Mouse (Mus musculus) heart, postnatal 0 days (tissue): Measurements from ENCODE around the gene Trappc12. TPM values are rescaled to one million over a fixed set of nuclear protein-coding genes. Genes with fewer than 3 reads are reported as not detected.
A peak's percentile ranks its signal among the peaks of the same experiment; 100 is the strongest.

Experiments used
- ATAC-seq: fragments of 200-750 bp; cut with Nextera tagmentation; 2 replicates; pipeline ENCODE4 v1.8.0; 2017; ENCODE audit warnings: low read depth, moderate number of reproducible peaks, moderate library complexity; ENCODE audit not compliant: insufficient read depth
- DNase-seq: peaks from one replicate; pipeline ENCODE4 v3.0.0-alpha.2; 2016; ENCODE audit warnings: low spot score
- H3K27ac ChIP-seq: fragments of 300-500 bp; sonication (generic); 2 replicates; pipeline ENCODE4 v1.5.1; 2014; ENCODE audit warnings: low read depth, mild to moderate bottlenecking
- H3K27me3 ChIP-seq: fragments of 300-500 bp; sonication (generic); 2 replicates; pipeline ENCODE4 v1.6.1; 2014; ENCODE audit warnings: low read length, mixed read lengths; ENCODE audit not compliant: control insufficient read depth, insufficient read depth
- H3K36me3 ChIP-seq: fragments of 300-500 bp; sonication (generic); replicated peaks from 2 replicates; pipeline ENCODE4 v1.6.1; 2014; ENCODE audit warnings: low read length, mixed read lengths; ENCODE audit not compliant: control insufficient read depth, insufficient read depth
- H3K4me1 ChIP-seq: fragments of 300-500 bp; sonication (generic); 2 replicates; pipeline ENCODE4 v1.6.1; 2014; ENCODE audit warnings: antibody characterized with exemption; ENCODE audit not compliant: control insufficient read depth, insufficient read depth
- H3K4me2 ChIP-seq: fragments of 300-500 bp; sonication (generic); 2 replicates; pipeline ENCODE4 v1.6.1; 2014; ENCODE audit warnings: low read depth, mild to moderate bottlenecking, low read length, moderate library complexity
- H3K4me3 ChIP-seq: fragments of 300-500 bp; sonication (generic); 2 replicates; pipeline ENCODE4 v1.5.1; 2014; ENCODE audit warnings: low read depth, low read length
- H3K9ac ChIP-seq: fragments of 300-500 bp; sonication (generic); replicated peaks from 2 replicates; pipeline ENCODE4 v1.6.1; 2014; ENCODE audit warnings: low read depth, low read length, mixed read lengths
- H3K9me3 ChIP-seq: fragments of 300-500 bp; sonication (generic); replicated peaks from 2 replicates; pipeline ENCODE4 v1.6.1; 2016; ENCODE audit warnings: low read length; ENCODE audit not compliant: control insufficient read depth
- CTCF ChIP-seq: IDR thresholded peaks from 2 replicates; pipeline ENCODE4 v1.5.1; 2016; ENCODE audit warnings: antibody characterized with exemption, control low read depth, low read depth
- EP300 ChIP-seq: IDR thresholded peaks from 2 replicates; pipeline ENCODE4 v1.6.1; 2016; ENCODE audit warnings: antibody characterized with exemption, low read depth
- WGBS: fragments of 180-500 bp; shearing (Covaris S2); extraction: QIAGEN DNeasy Blood & Tissue Kit; methylation state at CpG from one replicate; pipeline ENCODE4 v1.1.7; 2014; 5-methylcytosine and 5-hydroxymethylcytosine counted together
- polyA plus RNA-seq: library from polyadenylated mRNA; unstranded; fragments of >200 nt; fragmentation: Nextera tagmentation; extraction: Ambion mirVana; gene quantifications from 2 replicates; pipeline ENCODE4 v1.2.1, GENCODE M21; 2015
- total RNA-seq: library from RNA; depleted of rRNA; stranded (reverse); fragments of >200 nt; gene quantifications from 2 replicates; pipeline ENCODE4 v1.2.3, GENCODE M21; 2014; ENCODE audit warnings: low replicate concordance

Trappc12 gene
- total and polyA plus RNA-seq, 2 experiments from 2014 or later = 21.6 to 41.4 TPM

- 84% methylated on average over 8 of the region's 8 CpGs for WGBS
- no peaks in the 10 kb centered on the region for H3K27me3 ChIP-seq
- H3K9me3 ChIP-seq = no peaks in the 10 kb centered on the region
- DNase-seq = no peak
- H3K4me1 ChIP-seq = no peaks in the 10 kb centered on the region
- H3K9ac ChIP-seq = no peak overlapping the region
- ATAC-seq = no peak
- peaks cover 25% of the 10 kb centered on the region for H3K36me3 ChIP-seq
- no peak for TF ChIP-seq EP300
- no peak for TF ChIP-seq CTCF
- no peak overlapping the region for H3K27ac ChIP-seq
- H3K4me2 ChIP-seq = no peak overlapping the region
- H3K4me3 ChIP-seq = no peak overlapping the region
Measured at GRCm38 (mm10) chr12:28686199-28686879, 63.9 kb downstream of the Trappc12 start.

DNA sequence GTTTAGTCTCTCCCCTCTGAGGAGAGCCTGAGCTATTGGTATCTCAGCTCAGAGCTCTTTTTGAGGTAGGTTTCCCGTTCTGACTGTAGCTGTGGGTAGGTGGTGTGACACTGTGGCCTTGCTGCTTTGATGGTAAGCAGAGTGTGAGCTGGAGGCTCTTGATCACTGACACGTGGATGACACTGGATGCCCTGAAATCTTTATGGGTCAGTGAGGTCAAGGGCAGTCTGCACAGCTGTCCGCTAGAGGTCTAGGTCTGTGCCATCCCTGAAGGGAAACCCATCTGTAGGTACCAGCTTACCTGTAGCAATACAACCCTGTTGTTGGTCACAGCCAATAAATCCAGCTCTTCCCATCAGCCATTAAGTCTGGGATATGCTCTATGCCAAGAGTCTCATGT, 64.5 kb downstream of the Trappc12 start:
- no peak for DNase-seq
- ATAC-seq = no peak
- peaks cover 24% of the 10 kb centered on the region for H3K36me3 ChIP-seq
- 55% methylated on average over 3 of the region's 3 CpGs for WGBS
- TF ChIP-seq CTCF (no peak), EP300 (no peak)
- no peaks in the 10 kb centered on the region for H3K4me1 ChIP-seq
- H3K27me3 ChIP-seq = no peaks in the 10 kb centered on the region
- H3K27ac ChIP-seq = no peak overlapping the region
- no peak overlapping the region for H3K4me2 ChIP-seq
- no peak overlapping the region for H3K9ac ChIP-seq
- no peak overlapping the region for H3K4me3 ChIP-seq
- H3K9me3 ChIP-seq = no peaks in the 10 kb centered on the region

GRCm38 (mm10) chr12:28684674-28685073, 65.6 kb downstream of the Trappc12 start:
- no peak overlapping the region for H3K4me3 ChIP-seq
- WGBS = 91% methylated on average over 1 of the region's 1 CpGs
- no peak overlapping the region for H3K27ac ChIP-seq
- H3K4me2 ChIP-seq = no peak overlapping the region
- TF ChIP-seq CTCF (no peak), EP300 (no peak)
- H3K9ac ChIP-seq = no peak overlapping the region
- no peaks in the 10 kb centered on the region for H3K9me3 ChIP-seq
- no peak for ATAC-seq
- H3K36me3 ChIP-seq = peaks cover 15% of the 10 kb centered on the region
- no peak for DNase-seq
- H3K4me1 ChIP-seq = no peaks in the 10 kb centered on the region
- no peaks in the 10 kb centered on the region for H3K27me3 ChIP-seq

DNA sequence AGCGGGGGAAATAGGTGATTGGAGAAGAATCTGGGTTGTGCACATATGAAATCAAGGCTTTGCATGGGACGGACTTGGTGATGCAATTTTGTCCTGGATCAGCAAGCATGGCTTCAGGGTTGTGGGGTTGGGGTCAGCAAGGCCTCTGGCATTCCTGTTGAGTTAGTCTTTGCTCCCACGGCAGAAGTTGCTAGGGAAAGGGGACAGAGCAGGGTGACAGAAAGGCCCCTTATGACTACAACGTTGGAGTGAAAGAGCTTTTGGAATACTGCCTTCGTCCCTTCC, 74.4 kb downstream of the Trappc12 start:
- DNase-seq (peak; percentile 9), ATAC-seq (no peak)
- Histone ChIP-seq H3K4me1 (no peaks in the 10 kb centered on the region), H3K4me2 (peak overlapping the region; percentile 61), H3K9ac (peak overlapping the region; percentile 49), H3K27me3 (no peaks in the 10 kb centered on the region), H3K9me3 (no peaks in the 10 kb centered on the region), H3K27ac (peak overlapping the region; percentile 82), H3K4me3 (peak overlapping the region; percentile 60; the same call in 1 of the 2 replicates), H3K36me3 (peaks cover 18% of the 10 kb centered on the region; the same call in 1 of the 2 replicates)
- TF ChIP-seq EP300 (no peak), CTCF (no peak)
- 63% methylated on average over 5 of the region's 5 CpGs for WGBS

DNA sequence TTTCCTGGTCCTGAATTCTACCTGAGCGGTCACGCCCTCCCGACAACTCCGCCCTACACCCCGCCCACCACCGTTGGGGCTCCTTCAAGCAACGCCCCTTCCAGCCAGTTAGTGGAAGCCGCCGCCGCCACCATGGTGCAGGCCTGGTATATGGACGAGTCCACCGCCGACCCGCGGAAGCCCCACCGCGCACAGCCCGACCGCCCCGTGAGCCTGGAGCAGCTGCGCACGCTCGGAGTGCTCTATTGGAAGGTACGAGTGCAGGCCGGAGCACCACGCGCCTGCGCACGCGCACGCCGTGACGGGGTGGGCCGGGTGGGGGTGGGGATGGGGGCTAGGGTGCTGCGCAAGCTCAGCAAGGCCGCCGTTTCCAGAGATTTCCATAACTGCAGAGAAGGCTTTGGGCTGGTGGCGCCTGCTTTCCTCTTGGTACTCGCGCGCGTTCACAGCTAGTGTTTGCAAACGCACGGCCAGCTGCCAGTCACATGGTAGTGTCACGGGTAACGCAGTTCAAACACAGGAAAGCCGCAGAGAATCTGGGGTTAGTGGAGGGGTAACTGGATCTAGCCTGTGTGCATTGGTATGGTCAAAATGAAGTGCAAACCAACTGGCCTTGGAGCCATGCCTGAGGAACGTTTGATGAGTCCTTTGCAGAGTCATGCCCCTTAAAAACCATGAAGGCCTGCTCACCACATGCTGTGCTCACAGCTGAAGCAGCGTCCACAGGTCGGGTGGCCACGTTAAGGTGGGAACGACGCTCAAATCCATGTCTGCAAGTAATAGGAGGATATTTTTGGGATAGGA, 74.9 kb downstream of the Trappc12 start, which contains the start of gene Adi1:
Gene Adi1 (plus strand): TSS at position 111 of the 804 bp plus-strand sequence.
- Histone ChIP-seq H3K27ac (peak within 1 kb of the TSS; percentile 82), H3K4me1 (no peaks in the 10 kb centered on the region), H3K4me3 (peak within 1 kb of the TSS; percentile 60), H3K36me3 (peaks cover 16% of the 10 kb centered on the region; the same call in 1 of the 2 replicates), H3K9ac (peak within 1 kb of the TSS; percentile 49), H3K27me3 (no peaks in the 10 kb centered on the region), H3K9me3 (no peaks in the 10 kb centered on the region), H3K4me2 (peak within 1 kb of the TSS; percentile 61)
- 2% methylated on average over 53 of the region's 53 CpGs for WGBS
- TF ChIP-seq CTCF = no peak
- no peak for TF ChIP-seq EP300
- ATAC-seq = peak; percentile 92
- DNase-seq = peak; percentile 67
